Mouse (Mus musculus) c-Kit-positive CD71-negative TER-119-negative erythroid progenitor cells, embryonic 14.5 days (primary cell): ENCODE data around the gene Tubgcp6.

Experiments
- DNase-seq: peaks from one replicate; pipeline ENCODE4 v3.0.0-alpha.2; 2013; ENCODE audit warnings: low read depth

Gene Tubgcp6

GRCm38 (mm10) chr15:89100823-89101222, 22.1 kb downstream of the Tubgcp6 start:
- no peak for DNase-seq

- DNase-seq, result no peak
Measured at GRCm38 (mm10) chr15:89098616-89099015, 24.3 kb downstream of the Tubgcp6 start.

GRCm38 (mm10) chr15:89097450-89097849, 25.5 kb downstream of the Tubgcp6 start:
- DNase-seq, result no peak

- DNase-seq, result no peak
Measured at GRCm38 (mm10) chr15:89092181-89092580, 30.7 kb downstream of the Tubgcp6 start.

- DNase-seq, result no peak
Measured at GRCm38 (mm10) chr15:89090662-89091061, 32.2 kb downstream of the Tubgcp6 start.

- DNase-seq, result no peak
Measured at GRCm38 (mm10) chr15:89089248-89090051, 33.5 kb downstream of the Tubgcp6 start.

- DNase-seq, result peak; percentile 80
Measured at GRCm38 (mm10) chr15:89088607-89089247, 34.2 kb downstream of the Tubgcp6 start, which contains the start of gene Selenoo. Gene Selenoo (plus strand): TSS chr15:89089084.

GRCm38 (mm10) chr15:89084826-89085225, 38.1 kb downstream of the Tubgcp6 start:
- DNase-seq, result no peak

GRCm38 (mm10) chr15:89083906-89084305, 39.0 kb downstream of the Tubgcp6 start:
- DNase-seq, result no peak

- peak; percentile 55 for DNase-seq
Measured at GRCm38 (mm10) chr15:89078208-89078836, 44.6 kb downstream of the Tubgcp6 start.

- no peak for DNase-seq
Measured at GRCm38 (mm10) chr15:89076156-89076731, 46.7 kb downstream of the Tubgcp6 start.

GRCm38 (mm10) chr15:89075478-89076147, 47.3 kb downstream of the Tubgcp6 start:
- DNase-seq, result peak; percentile 74

- DNase-seq, result no peak
Measured at GRCm38 (mm10) chr15:89074613-89075477, 48.1 kb downstream of the Tubgcp6 start, which contains the start of gene Trabd. Gene Trabd (plus strand): TSS chr15:89075124.

GRCm38 (mm10) chr15:89073993-89074603, 48.8 kb downstream of the Tubgcp6 start:
- DNase-seq, result no peak

GRCm38 (mm10) chr15:89070606-89071005, 52.3 kb downstream of the Tubgcp6 start:
- DNase-seq, result no peak

GRCm38 (mm10) chr15:89069336-89069840, 53.5 kb downstream of the Tubgcp6 start:
- no peak for DNase-seq

GRCm38 (mm10) chr15:89068226-89068625, 54.7 kb downstream of the Tubgcp6 start:
- DNase-seq, result no peak

- no peak for DNase-seq
Measured at GRCm38 (mm10) chr15:89067609-89068008, 55.3 kb downstream of the Tubgcp6 start.

- no peak for DNase-seq
Measured at GRCm38 (mm10) chr15:89064891-89065290, 58.0 kb downstream of the Tubgcp6 start.

GRCm38 (mm10) chr15:89063536-89063935, 59.4 kb downstream of the Tubgcp6 start:
- no peak for DNase-seq
